Mouse (Mus musculus): ENCODE data around the gene Rcan2. TPM values are rescaled to one million over a fixed set of nuclear protein-coding genes. Genes with fewer than 3 reads are reported as not detected.
"Not testable (repeated sequence)": the region's sequence is repeated elsewhere in the genome, so short reads cannot be mapped to it uniquely, and the experiment has no call there.

The Rcan2 gene
- polyA plus RNA-seq, 1 experiment from 2014 or later: 4.9 TPM

DNA sequence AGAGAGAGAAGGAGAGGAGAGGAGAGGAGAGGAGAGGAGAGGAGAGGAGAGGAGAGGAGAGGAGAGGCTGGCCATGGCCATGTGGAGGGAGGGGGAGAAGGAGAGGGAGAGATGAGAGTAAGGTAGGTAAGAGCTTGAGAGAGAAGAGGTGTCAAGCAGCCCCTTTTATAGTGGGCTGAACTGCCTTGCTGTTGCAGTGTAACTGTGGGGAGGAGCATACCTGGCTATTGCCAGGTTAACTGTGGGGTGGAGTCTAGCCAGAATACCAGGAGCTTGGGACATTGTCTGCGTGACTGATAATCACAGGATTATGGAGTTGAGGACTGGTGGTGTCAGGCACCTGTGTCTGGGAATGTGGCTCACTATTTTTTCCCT lies 24.2 kb downstream of the Rcan2 start:
- not testable (repeated sequence) for H3K9me3 ChIP-seq (replicated peaks); ATAC-seq (ENCODE audit: insufficient number of reproducible peaks, low FRiP score, low TSS enrichment, low read depth); H3K4me3 ChIP-seq (replicated peaks); H3K4me2 ChIP-seq (replicated peaks); H3K36me3 ChIP-seq; H3K9ac ChIP-seq; H3K27me3 ChIP-seq; H3K27ac ChIP-seq (replicated peaks); H3K4me1 ChIP-seq
- WGBS: 50% methylated on average over 1 of the region's 1 CpGs

DNA sequence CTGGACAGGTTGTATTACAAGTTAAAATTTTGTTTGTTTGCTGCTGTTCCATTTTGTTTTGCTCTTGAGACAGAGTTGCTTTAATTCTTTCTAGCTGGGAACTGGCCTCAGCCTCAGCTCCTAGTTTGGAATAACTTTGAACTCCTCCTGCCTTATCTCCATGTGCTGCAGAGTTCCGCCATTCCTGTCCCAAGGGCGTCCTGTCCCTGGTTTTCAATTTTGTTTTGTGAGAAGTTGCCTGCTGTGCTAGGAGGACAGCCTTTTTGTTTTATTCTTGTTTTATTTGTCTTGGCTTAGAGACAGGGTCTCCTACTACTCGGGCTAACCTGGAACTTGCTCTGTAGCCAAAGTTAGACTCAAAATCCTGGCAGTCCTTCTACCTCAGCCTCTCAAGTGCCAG lies 26.1 kb downstream of the Rcan2 start:
- WGBS: 55% methylated on average over 3 of the region's 3 CpGs
- no peak for ATAC-seq (ENCODE audit: insufficient number of reproducible peaks, low FRiP score, low TSS enrichment, low read depth)

DNA sequence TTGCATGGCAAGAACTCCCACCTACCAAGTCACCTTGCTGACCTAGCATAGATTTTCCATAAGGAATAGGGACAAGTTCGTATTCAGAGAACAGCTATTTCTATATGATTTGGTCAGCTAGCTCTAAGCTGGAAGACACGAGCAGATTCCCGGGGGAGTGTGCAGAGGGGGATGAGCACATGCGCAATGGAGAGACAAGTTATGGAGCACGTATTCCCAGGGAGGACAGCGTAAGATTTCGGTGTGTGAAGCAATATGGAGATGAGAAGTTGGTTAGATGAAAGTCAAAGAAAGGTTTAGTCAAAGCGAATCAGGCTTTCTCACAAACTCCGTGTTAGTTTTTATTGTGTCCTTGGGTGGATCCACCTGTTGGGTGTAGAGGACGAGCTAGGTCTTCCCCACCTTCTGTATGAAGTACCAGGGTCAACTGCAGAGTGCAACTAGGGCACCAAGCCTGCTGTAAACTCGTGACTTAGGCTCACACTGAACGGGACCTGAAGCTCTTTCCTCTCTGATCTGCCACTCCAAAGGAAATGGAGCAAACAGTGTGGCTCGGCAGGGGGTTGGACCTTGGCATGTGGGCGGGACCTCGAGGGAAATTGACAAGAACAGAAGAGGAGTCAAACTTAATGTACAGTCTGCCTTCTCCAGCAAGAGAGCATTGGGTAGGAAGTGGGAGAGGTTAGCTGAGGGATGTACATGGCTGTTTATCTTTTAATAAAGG lies 31.4 kb downstream of the Rcan2 start:
- Histone ChIP-seq H3K9ac (no peak overlapping the region), H3K4me2 (replicated peaks) (no peak overlapping the region), H3K4me1 (no peaks in the 10 kb centered on the region), H3K4me3 (replicated peaks) (no peak overlapping the region), H3K27me3 (no peaks in the 10 kb centered on the region), H3K9me3 (replicated peaks) (no peaks in the 10 kb centered on the region), H3K27ac (replicated peaks) (no peak overlapping the region), H3K36me3 (no peaks in the 10 kb centered on the region)
- WGBS: 76% methylated on average over 15 of the region's 15 CpGs
- ATAC-seq (ENCODE audit: insufficient number of reproducible peaks, low FRiP score, low TSS enrichment, low read depth): no peak

More for the DNA sequence above, 26.1 kb downstream of the Rcan2 start:
- Histone ChIP-seq H3K36me3 (no peaks in the 10 kb centered on the region), H3K27me3 (no peaks in the 10 kb centered on the region), H3K4me1 (no peaks in the 10 kb centered on the region), H3K9me3 (replicated peaks) (no peaks in the 10 kb centered on the region), H3K27ac (replicated peaks) (no peak overlapping the region), H3K4me3 (replicated peaks) (no peak overlapping the region), H3K9ac (no peak overlapping the region), H3K4me2 (replicated peaks) (no peak overlapping the region)

DNA sequence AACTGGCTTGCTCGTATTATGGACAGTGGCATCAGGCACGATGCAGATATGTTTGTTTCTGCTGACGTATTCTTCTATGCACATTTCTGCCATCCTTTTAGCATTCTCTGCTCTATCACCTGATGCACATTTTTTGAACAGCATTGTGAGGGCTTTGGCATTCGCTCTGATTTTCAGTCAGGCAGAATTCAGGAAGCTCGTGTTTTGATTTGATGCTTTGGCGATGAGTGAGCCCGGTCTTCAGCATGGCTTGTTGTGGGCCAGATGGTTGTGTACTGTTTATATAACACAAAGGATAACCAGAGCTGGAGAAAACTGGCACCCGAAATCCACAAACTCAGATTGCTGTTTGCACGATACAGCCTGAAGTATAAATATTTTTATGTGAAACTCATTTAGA lies 39.1 kb downstream of the Rcan2 start:
- H3K4me1 ChIP-seq: no peaks in the 10 kb centered on the region
- H3K4me2 ChIP-seq (replicated peaks): no peak overlapping the region
- no peak overlapping the region for H3K4me3 ChIP-seq (replicated peaks)
- no peaks in the 10 kb centered on the region for H3K36me3 ChIP-seq
- H3K9me3 ChIP-seq (replicated peaks): no peaks in the 10 kb centered on the region
- no peaks in the 10 kb centered on the region for H3K27me3 ChIP-seq
- no peak for ATAC-seq (ENCODE audit: insufficient number of reproducible peaks, low FRiP score, low TSS enrichment, low read depth)
- H3K9ac ChIP-seq: no peak overlapping the region
- no peak overlapping the region for H3K27ac ChIP-seq (replicated peaks)
- 75% methylated on average over 9 of the region's 9 CpGs for whole genome bisulfite sequencing

DNA sequence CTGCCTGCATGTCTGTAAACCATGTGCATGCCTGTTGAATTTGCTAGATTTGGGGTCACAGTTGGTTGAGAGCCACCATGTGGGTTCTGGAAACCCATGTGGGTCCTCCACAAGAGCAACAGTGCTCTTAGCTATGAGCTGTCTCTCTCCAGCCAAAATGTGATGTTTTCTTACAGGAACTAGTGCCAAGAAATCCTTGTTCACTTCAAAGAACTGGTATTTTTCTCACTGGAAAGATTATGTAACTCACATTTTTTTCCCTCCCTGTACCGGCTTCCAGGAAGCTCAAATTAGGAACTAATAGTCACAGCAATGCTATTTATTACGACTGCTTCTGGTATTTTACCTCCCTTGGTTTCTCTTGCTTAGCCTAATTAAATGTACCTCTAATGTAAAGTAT lies 45.6 kb downstream of the Rcan2 start:
- Histone ChIP-seq H3K9ac (no peak overlapping the region), H3K36me3 (no peaks in the 10 kb centered on the region), H3K9me3 (replicated peaks) (no peaks in the 10 kb centered on the region), H3K27me3 (no peaks in the 10 kb centered on the region), H3K27ac (replicated peaks) (no peak overlapping the region), H3K4me1 (no peaks in the 10 kb centered on the region), H3K4me2 (replicated peaks) (no peak overlapping the region), H3K4me3 (replicated peaks) (no peak overlapping the region)
- whole genome bisulfite sequencing: 40% methylated on average over 2 of the region's 2 CpGs
- no peak for ATAC-seq (ENCODE audit: insufficient number of reproducible peaks, low FRiP score, low TSS enrichment, low read depth)

- ATAC-seq (ENCODE audit: insufficient number of reproducible peaks, low FRiP score, low TSS enrichment, low read depth): no peak
- Histone ChIP-seq H3K4me1 (no peaks in the 10 kb centered on the region), H3K36me3 (no peaks in the 10 kb centered on the region), H3K4me2 (replicated peaks) (no peak overlapping the region), H3K9me3 (replicated peaks) (no peaks in the 10 kb centered on the region), H3K4me3 (replicated peaks) (no peak overlapping the region), H3K27ac (replicated peaks) (no peak overlapping the region), H3K27me3 (no peaks in the 10 kb centered on the region), H3K9ac (no peak overlapping the region)
- 71% methylated on average over 3 of the region's 3 CpGs for WGBS
These were observed 47.8 kb downstream of the Rcan2 start for GRCm38 (mm10) chr17:43848903-43849302.

DNA sequence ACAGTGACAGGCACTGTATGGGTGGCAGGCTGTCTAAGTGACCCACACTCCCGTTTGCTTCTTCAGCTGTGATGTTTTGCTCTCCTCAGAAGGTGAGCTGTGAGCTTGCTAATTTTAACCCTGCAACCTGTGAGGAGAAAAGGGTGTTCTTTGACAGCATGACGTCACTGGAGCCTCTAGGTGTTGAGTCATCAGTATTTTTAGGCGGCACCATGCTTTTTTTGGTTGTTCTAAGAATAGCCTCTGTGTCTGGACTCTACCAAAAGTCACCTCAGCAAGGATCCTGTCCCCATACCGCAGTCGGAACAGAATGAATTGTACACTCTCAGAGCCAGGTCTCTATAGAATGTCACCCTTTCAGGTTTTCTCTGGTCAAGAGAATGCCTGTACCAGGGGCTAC lies 54.0 kb downstream of the Rcan2 start:
- Histone ChIP-seq H3K9ac (no peak overlapping the region), H3K4me3 (replicated peaks) (no peak overlapping the region), H3K4me1 (no peaks in the 10 kb centered on the region), H3K9me3 (replicated peaks) (no peaks in the 10 kb centered on the region), H3K27me3 (no peaks in the 10 kb centered on the region), H3K36me3 (no peaks in the 10 kb centered on the region), H3K27ac (replicated peaks) (no peak overlapping the region), H3K4me2 (replicated peaks) (no peak overlapping the region)
- ATAC-seq (ENCODE audit: insufficient number of reproducible peaks, low FRiP score, low TSS enrichment, low read depth): no peak
- WGBS: 79% methylated on average over 5 of the region's 5 CpGs

DNA sequence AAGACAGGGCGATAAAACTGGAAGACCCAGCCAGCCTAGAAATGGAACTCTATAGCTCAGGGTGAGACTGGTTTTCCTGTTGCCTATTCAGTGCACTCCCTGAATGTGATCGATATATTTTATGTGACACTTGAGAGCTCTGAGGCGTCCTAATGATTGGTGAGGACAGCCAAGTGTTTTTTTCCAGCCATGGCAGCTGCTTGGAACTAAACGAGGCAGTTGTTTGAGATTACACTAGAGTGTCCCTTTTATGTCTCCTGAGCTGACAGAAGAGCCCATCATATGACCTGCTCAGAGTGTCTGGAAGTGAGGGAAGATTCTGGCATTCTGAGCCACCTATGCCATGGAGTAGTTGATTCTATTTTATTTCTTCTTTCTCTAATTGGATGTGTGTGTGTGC lies 54.9 kb downstream of the Rcan2 start:
- Histone ChIP-seq H3K9ac (no peak overlapping the region), H3K9me3 (replicated peaks) (no peaks in the 10 kb centered on the region), H3K36me3 (no peaks in the 10 kb centered on the region), H3K4me3 (replicated peaks) (no peak overlapping the region), H3K4me2 (replicated peaks) (no peak overlapping the region), H3K4me1 (no peaks in the 10 kb centered on the region), H3K27me3 (no peaks in the 10 kb centered on the region), H3K27ac (replicated peaks) (no peak overlapping the region)
- 63% methylated on average over 4 of the region's 4 CpGs for WGBS
- ATAC-seq (ENCODE audit: insufficient number of reproducible peaks, low FRiP score, low TSS enrichment, low read depth): no peak

- WGBS: 92% methylated on average over 9 of the region's 9 CpGs
- Histone ChIP-seq H3K27ac (replicated peaks) (no peak overlapping the region), H3K27me3 (no peaks in the 10 kb centered on the region), H3K9me3 (replicated peaks) (no peaks in the 10 kb centered on the region), H3K4me3 (replicated peaks) (no peak overlapping the region), H3K4me2 (replicated peaks) (no peak overlapping the region), H3K9ac (no peak overlapping the region), H3K36me3 (no peaks in the 10 kb centered on the region), H3K4me1 (no peaks in the 10 kb centered on the region)
- no peak for ATAC-seq (ENCODE audit: insufficient number of reproducible peaks, low FRiP score, low TSS enrichment, low read depth)
These were observed 67.7 kb downstream of the Rcan2 start for GRCm38 (mm10) chr17:43868808-43869207.

GRCm38 (mm10) chr17:43869677-43870076 lies 68.5 kb downstream of the Rcan2 start:
- Histone ChIP-seq H3K27ac (replicated peaks) (no peak overlapping the region), H3K4me1 (no peaks in the 10 kb centered on the region), H3K27me3 (no peaks in the 10 kb centered on the region), H3K9ac (no peak overlapping the region), H3K36me3 (no peaks in the 10 kb centered on the region), H3K4me3 (replicated peaks) (no peak overlapping the region), H3K9me3 (replicated peaks) (no peaks in the 10 kb centered on the region), H3K4me2 (replicated peaks) (no peak overlapping the region)
- WGBS: 22% methylated on average over 5 of the region's 5 CpGs
- no peak for ATAC-seq (ENCODE audit: insufficient number of reproducible peaks, low FRiP score, low TSS enrichment, low read depth)

DNA sequence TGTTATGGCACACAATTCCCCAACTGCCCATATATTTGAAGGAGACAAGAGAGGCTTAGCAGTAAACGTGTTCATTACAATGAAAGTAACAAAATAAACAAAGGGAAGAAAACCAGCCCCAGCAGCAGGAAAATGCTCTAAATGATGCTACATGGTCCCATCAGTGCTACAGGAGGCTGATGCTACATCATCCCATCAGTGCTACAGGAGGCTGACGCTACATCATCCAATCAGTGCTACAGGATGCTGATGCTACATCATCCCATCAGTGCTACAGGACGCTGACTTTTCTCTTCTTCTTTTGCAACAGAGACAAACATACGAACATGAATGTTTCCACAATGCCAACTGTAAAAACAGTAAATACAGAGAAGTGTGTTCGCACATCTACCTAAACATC lies 73.3 kb downstream of the Rcan2 start:
- H3K4me3 ChIP-seq (replicated peaks): no peak overlapping the region
- no peaks in the 10 kb centered on the region for H3K9me3 ChIP-seq (replicated peaks)
- no peak overlapping the region for H3K4me2 ChIP-seq (replicated peaks)
- ATAC-seq (ENCODE audit: insufficient number of reproducible peaks, low FRiP score, low TSS enrichment, low read depth): no peak
- no peak overlapping the region for H3K9ac ChIP-seq
- WGBS: 82% methylated on average over 5 of the region's 5 CpGs
- no peaks in the 10 kb centered on the region for H3K36me3 ChIP-seq
- no peaks in the 10 kb centered on the region for H3K4me1 ChIP-seq
- no peaks in the 10 kb centered on the region for H3K27me3 ChIP-seq
- H3K27ac ChIP-seq (replicated peaks): no peak overlapping the region

DNA sequence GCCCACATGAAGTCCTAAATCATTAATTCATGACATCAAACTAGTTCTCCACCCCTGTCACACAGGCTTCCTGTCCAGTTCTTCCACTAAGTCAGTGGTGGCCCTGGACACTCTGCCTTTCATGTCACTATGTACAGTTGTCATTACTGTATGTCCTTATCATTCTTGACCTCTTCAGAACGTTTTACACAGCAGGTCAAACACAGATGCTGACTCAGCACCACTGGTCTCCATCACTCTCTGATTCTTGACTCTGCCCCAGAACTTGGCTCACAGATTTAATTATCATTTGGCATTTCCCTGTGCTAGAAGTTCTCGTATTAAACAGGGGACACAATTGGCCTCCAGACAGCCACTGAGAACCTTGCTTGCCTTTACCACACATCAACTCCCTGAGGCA lies 76.3 kb downstream of the Rcan2 start:
- 55% methylated on average over 2 of the region's 2 CpGs for WGBS
- no peak for ATAC-seq (ENCODE audit: insufficient number of reproducible peaks, low FRiP score, low TSS enrichment, low read depth)
- no peak overlapping the region for H3K4me2 ChIP-seq (replicated peaks)
- no peak overlapping the region for H3K4me3 ChIP-seq (replicated peaks)
- H3K27me3 ChIP-seq: no peaks in the 10 kb centered on the region
- H3K9me3 ChIP-seq (replicated peaks): no peaks in the 10 kb centered on the region
- no peaks in the 10 kb centered on the region for H3K4me1 ChIP-seq
- H3K36me3 ChIP-seq: no peaks in the 10 kb centered on the region
- no peak overlapping the region for H3K9ac ChIP-seq
- H3K27ac ChIP-seq (replicated peaks): no peak overlapping the region
